Mouse (Mus musculus) v-Abl transformed pro-B cells (cell line): ENCODE data around the gene Kdm5b.

ENCODE experiments used
- in situ Hi-C, 2 experiments: fragments of 400-800 bp; cut with MboI; formaldehyde crosslinking; loops; one replicate each; pipeline ENCODE4 v1.15.1; 2025; ENCODE audit not compliant: unreplicated experiment in 2 of 2

The Kdm5b gene

DNA sequence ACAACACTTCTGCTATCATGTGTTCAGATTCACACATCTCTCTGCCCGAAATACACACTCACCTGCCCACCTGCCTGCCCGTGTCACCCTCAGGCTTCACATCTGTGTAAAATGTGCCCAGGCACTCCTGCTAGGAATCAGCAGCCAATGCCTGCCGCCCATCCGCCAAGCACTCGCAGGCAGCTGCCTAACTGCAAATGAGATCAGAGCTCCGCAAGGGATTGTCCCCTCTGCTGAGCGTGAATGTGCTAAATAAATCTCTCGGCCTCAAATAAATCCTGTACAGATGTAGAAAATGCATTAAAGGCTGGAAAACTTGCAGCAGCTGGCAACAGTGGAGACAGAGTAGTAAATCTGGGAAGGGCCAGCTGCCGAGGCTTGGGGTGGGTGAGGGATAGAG, 122.5 kb downstream of the Kdm5b start:
- in situ Hi-C loops, result no loop called here
